Mouse (Mus musculus): ENCODE measurements at regions not wholly inside any gene's neighbourhood (a gene's known extent, or its start where the extent isn't known, plus 50 kb on each side); places are given as distances from the start of the nearest gene placed in this dataset.
A peak's percentile ranks its signal among the peaks of the same experiment; 100 is the strongest.

DNA sequence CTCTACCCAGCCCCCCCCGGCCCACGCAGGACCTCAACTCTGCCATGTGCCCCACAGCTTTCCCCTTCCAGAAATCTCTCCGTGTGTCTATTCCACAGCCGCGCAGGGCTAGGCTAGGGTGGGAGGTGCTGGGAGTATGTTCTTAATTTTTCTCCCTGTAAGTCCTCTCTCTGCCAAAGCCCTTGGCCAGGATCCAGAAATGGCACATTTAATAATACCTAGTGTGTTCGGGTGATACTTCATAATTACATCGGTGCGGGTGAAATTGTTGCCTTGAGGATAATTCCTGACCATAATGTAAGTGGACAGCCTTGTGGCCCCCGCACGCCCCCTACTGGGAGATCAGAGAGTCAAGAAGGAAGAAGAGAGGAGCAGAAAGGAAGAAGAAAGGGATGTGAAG is 1093.5 kb downstream of the Mrps31 start:
- DNase-seq (ENCODE audit: low read depth), result no peak

DNA sequence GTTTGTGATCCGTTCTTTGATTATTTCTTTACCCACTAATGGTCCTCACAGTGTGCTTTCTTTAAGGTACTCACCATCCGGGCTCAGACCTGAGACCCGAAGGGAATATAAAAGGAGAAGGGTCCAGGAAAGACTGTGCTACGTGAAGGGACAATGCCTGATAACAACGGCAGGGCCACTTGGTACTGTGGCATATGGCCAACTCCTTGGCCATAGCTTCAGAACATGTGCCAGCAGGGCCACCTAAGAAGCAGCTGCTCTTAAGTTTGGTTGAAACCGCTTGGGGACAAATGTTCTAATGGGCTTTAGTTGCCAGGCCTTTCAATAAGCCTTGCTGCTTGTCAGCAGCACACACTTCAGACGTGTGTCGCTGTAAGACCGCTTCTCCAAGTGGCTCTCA is 1094.1 kb downstream of the Mrps31 start:
- DNase-seq (ENCODE audit: low read depth), result no peak

DNA sequence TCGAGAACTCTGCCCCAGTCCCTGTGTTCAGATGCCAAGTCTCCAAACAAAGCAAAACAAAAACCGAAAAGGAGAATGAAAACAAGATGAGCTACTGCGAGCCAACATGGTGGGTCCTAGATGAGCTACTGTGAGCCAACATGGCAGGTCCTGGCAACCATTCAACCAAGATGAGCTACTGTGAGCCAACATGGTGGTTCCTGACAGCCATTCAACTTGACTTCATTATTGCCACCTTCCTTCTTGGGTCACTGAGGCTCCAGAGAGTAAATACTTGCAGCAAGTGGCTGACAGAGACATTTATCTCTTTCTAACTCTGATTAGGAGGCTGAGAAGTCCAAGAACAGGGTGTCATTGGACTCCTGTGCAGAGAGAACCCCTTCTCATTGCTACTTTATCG is 1094.8 kb downstream of the Mrps31 start:
- DNase-seq (ENCODE audit: low read depth), result no peak

DNA sequence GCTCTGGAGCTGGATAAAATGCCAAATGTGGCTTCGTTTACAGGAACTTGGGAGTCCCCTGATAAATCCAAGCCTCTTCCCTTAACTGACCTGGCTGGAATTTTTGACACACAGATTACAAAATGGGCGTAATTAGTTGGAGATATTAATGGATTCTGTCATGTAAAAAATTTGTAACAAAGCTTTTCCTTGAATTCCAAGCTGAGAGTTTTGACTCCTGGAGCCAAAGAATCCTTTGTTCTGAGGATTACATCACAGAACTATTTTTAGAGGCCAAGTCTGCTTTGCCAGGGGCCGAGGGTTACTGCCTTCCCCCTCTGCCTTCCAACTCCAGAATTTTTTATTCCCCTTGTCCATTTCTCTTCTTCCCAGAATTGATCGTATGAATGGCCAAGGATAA is 1096.5 kb downstream of the Mrps31 start:
- no peak for DNase-seq (ENCODE audit: low read depth)

DNA sequence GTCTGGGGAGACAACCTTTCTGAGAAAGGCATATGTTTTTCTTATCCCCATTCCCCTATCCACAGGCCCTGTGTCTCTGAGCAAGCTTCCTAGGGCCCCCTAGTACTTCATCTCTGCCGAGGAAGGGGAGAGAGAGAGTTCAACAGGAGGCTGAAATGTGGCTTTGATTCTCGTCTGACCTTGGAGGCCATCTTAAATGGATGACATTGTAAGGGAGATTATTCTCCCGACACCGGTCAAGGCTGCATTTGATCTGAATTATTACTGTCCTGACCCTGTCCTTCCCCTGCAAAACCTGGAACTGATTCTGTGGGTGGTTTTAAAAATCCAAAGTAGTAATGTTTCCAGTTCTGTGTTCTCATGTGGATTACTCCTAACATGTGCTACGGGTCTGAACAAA is 1098.9 kb downstream of the Mrps31 start:
- no peak for DNase-seq (ENCODE audit: low read depth)

DNA sequence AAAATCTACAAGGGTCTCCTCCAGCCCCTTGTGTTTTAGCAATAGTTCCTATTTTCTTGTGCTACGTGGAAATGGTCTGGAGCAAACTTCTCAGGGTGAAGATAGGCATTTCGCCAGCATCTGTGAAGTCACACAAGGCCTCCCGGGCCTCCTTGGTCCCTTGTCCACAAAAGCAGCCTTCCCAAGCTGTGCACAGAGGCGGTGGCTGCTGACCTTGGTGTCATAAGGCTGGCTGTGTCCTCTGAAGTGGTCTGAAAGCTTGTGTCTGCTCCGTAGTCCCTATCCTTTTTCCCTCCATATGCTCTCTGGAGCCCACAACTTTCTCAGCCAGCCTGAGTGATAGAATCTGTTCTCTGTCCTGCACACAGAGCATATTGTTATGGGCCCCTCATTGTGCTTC is 1099.4 kb downstream of the Mrps31 start:
- no peak for DNase-seq (ENCODE audit: low read depth)

DNA sequence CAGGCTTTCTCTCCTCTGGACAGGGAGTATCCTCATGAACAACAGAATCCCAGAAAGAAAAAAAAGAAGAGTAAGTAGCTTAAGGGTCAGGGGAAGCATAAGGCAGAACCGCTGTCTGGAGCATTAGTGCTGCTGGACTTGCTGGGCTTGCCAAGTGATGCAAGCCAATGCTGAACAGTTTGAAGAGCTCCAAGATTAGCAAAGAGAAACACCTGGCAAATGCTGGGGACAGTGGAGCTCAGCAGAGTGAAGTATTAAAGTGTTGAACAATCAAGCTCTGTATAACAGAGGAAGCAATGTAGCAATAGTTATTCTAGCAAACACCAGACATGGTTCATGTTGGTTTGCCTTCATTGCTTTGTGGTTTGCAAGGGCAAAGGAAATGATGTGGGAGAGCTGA is 1100.1 kb downstream of the Mrps31 start:
- DNase-seq (ENCODE audit: low read depth), result peak; percentile 85

DNA sequence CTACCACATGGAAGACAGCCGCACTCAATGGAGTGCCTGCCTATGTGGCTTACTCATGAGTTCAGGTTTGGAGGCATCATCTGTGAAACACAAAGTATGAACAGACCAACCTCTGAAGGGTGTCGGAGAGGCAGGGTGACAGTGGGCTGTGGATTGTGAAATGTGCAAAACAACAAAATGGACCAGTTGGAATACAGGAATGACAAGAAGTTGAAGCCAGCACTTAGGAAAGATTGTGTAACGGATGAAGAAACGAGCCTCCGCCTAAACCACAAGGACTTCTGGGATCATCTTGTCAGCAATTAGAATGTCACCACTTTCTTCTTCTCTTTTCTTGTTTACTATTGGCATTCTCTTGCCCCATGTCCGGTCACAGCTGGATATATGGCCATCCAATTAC is 1100.6 kb downstream of the Mrps31 start:
- peak; percentile 63 for DNase-seq (ENCODE audit: low read depth)

DNA sequence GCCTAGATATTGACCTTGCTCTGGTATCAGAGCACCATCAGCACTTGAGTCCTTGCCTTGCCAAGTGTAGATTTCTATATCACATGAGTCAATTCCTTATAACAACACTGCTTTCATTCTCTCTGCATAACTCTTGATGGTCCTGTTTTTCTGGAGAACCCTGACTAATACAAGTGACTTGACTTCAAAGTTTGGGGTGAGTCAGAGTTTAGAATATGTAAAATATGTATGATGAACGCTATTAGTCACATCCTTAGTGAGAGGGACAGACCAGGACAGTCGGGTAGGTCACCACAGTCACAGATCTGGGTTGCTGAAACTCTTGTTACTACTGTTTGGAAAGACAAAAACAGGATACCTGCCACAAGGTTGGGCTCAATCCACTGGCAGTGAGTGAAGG is 1105.3 kb downstream of the Mrps31 start:
- no peak for DNase-seq (ENCODE audit: low read depth)

DNA sequence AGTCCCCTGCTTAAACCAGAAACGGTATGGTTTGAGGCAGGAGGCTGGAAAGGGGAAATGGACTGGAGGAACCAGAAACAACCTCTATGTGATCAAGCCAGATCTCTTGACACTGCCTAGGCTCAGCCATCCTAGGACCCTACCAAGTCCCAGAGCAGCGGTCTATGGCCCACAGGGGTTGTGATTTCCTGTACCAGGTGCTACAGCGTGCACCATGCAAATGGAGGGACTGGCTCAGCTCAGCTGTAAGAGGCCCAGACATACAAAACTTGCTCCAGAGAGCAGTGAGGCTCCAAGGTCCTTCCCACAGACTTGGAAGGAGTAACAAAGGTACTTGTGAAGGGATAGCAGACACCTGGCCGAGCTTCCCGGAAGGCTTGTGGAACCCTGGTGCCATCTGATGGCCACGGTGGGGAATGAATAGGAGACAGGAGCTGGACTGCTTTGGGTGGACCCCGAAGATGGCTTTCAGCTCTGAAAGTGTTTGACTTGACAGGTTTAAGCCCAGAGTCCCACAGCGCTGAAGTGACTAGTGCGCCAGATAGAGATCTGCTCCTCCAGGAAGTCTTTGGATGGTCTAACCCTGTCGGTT is 1120.5 kb downstream of the Mrps31 start:
- DNase-seq (ENCODE audit: low read depth), result no peak

DNA sequence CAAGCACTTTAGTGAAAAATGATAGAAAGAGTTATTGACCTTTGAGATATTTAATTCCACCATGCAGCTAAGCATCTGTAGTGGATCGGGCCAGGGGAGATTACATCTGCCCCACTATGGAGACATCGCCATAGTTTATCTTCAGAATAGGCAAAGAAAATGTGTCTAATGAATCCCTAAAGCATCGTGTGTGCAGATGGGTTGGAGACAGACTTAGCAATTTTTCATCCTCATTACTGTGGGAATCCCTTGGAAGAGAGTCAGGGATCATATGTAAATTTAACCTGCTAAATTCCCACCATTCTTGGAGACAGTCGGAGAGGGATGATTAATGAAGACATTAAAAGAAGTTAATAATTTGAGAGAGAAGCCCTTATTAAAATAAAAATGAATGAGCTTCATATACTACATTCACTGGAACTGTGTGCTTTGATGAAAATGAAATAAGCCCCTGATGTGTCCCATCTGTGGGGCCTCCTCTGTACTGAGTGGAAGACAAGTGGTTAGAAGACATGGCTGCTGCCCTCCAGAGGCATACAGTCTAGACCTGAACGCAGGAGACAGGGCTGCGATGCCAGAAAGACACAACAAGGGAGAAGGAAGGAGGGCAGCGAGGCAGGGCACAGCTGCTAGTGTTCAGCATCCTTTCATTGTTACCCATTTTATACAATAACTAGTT is 1126.7 kb downstream of the Mrps31 start:
- no peak for DNase-seq (ENCODE audit: low read depth)

DNA sequence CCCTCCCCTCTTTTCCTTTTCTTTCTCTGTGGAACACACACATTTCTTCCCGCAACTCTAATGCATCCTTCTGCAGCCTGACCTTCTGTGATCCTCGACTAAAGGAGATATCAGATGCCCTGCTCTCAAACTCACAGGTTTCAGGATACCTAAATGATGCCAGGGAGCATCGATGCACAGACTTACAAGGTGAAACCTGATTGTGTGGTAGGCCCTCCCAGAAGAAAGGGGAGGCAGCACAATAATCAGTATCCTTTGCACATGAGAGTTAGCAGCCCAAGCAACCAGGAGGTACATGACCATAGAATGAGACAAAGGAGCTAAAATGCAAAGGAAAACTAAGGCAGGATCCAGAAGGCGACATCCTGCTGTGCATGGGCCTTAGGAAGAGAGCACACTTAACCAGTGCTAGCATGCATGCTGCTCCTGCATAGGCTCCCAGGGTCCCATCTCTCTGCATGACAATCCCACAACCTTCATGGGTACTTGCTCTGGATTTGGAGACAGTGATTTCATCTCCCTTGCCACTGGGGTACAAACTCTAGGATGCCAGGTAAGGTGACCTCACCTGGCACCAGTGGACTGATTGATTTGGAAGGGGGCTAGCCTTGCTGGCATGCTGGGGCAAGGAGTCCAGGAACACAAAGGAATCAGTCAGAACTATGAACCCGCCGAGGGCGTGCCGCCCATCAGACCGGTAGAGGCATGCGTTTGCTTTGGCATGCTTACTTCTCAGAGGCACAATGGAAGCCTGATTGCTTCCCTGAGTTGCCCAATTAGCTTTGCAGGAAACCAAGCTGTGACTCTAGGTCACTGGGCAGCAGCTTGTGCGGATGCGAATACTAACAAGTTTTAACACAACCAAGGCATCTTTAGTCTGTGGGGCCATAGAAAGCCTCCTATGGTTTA is 1142.7 kb downstream of the Mrps31 start:
- DNase-seq (ENCODE audit: low read depth), result peak; percentile 29

DNA sequence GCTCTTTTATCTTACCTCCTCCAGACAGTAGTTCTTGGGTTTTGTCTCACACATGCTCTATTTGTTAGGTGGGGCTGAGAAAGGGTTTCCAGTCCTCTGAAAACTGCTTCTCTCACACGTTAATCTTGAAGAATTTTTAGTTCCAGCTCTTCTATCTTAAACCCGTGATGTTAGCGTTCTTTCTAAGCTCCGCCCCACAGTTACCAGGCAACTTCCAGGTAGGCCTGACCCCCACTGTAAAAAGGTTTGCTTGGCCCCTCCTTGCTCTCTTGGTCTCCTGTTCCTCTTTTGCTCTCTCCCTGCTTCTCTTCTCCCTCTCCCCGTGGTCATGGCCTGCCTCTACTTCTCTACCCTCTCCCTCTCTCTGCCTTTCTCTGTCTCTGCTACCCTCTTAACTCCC is 1149.7 kb downstream of the Mrps31 start:
- DNase-seq (ENCODE audit: low read depth), result no peak

DNA sequence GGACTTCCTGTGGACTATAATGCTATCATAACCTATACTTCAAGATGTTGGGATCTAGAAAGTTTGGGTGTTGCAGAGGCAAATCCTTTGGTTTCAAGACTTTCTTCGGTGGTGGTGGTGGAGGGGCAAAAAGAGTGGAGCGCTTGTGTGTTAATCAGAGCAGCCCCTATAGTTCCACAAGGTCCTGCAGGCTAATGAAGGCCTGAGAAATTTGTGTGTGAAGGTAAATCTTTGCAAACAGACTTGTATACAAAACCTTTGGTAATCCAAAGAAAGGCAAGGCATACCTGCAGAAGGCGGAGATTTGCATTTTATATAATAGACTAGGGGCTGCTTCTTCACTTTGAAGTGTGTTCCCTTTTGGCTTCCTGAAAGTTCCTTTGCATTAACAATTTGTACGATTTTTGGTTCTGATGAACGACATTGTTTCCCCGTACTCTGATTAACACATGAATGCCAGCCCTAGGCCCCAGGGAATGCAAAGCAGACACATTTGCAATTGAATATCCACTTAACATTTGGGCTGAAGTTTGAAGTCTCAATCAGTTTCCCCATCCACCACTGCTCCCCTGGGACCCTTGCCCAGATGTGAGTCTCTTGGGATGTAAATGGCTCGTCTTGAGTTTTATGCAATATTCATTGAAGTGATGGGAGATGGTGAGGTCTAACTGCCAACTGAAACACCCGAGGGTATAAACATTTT is 1150.7 kb downstream of the Mrps31 start:
- no peak for DNase-seq (ENCODE audit: low read depth)

DNA sequence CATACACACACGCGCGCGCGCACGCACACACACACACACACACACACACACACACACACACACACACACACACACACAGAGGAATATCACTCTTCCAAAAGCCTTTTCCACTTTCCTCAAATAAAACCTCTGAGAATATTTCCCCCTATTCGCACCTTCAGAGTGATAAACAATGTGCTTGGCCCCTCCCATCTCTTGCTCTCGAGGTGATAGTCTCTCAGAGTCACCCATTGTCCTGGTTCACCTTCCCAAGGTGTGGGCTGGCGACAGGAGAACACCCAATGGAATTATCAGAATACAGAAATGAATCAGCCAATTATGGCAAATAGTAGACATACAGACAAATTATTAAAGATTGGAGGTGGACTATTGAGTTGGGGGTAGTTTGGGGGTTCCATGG is 1151.3 kb downstream of the Mrps31 start:
- DNase-seq (ENCODE audit: low read depth), result no peak

DNA sequence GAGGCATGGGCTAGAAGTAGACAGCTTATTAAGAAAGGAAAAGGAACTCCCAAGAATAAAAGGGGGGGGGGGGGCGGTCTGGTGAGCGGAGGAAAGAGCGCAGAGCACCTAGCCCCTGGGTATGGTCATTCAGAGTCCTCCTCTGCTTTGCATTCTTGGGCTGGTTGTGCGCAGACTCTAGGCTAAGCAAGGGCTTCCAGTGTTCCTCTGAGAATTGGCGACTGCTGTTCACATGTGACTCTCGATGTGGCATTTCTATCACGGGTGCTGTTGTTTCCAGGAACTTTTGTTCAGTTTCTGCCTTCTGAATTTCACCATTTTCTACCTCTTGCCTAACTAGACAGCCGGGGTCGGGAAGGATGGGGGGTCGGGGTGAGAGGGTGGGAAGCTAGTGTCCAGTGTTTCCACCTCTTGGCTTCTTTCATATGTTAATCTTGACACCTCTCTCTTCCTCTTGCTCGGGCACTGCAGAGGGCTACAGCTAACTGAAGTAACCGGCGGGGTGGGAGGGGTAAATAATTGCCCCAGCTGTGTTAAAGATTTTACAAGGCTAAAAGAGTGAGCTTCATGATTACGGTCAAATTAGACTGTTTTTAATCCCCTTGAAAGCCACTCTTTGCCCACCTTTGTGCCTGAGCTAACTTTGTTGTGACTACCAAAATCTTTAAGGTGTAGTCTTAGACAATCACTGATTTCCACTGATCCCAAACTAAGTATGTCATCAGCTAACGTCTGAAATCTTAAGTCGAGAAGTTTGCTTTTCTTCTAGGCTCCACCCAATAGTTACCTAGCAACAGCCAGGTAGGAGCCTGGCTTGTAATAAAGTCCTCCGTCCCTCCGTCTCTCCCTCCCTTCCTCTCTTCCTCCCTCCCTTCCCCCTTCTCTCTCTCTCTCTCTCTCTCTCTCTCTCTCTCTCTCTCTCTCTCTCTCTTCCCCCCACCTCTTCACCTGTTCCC is 1152.2 kb downstream of the Mrps31 start:
- DNase-seq (ENCODE audit: low read depth), result no peak

DNA sequence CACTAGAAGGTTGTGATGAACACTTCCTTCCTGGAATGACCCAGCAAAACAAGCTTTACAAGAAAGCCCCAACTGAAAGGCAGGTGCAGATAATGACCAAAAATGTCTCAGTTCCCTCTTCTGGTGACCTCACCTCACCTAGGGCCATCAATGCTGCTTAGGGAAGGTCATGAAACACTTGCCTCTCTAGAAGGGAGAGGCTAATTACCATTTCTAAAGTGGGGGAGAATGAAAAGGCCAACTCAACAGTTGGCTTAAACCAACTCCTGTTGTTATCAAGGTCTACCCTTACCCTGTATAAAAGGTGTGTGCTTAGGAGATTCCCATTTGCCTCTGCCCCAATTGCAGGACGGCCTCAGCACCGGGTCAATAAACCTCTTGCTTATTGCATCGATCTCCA is 1156.7 kb downstream of the Mrps31 start:
- DNase-seq (ENCODE audit: low read depth), result no peak

DNA sequence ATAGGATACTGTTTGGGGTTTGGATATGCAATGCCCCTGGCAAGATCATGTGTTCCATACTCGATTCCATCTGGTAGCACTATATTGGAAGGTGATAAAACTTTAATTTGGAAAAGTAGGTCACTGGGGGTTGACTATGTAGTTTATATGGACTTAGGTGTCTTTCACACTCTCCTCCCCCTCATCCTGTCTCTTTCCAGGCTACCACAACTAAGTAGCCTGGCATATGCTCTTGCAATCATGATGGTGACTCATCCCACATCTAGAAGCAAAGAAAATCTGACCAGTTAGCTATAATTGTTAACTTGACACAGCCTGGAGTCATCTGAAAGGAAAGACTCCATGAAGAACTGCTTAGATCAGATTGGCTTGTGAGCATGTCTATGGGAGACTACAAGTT is 1154.3 kb downstream of the Adam3 start:
- DNase-seq (ENCODE audit: low read depth), result no peak

DNA sequence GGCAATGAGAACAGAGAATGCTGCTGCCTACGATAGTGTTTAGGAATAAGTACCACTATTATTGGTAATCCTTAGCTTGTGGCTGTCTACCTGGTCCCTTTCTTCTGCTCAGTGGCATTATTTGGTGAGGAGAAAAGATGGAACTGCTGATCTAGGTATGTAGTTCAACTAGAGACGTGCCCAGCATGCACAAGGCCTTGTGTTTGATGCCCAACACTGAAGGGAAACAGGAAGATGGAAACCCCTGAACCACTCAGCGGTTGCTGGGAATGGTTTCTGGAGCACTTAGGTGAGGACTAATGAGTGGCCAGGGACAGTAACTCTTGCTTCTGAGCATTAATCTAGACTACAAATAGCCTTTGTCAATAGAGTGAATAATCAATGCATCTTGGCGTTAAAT is 1145.5 kb downstream of the Adam3 start:
- DNase-seq (ENCODE audit: low read depth), result no peak

DNA sequence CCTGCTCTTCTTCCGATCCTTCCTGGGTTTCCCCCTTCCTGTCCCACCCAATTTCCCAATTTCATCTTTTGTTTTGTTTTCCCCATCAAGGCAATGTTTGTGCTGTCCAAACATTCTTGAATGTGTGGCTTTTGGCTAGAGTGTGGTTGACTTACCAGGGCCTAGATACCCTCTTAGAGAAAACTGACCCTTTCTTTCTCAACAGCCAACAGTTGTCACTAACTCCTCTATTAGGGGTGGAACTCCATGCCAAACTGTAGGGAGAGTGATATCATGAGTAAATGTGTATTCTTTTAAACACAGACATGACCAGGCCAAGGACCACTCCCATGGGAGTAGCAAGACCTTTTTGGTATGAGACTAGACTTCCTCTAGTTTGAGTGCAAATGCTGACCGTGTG is 1145.0 kb downstream of the Adam3 start:
- no peak for DNase-seq (ENCODE audit: low read depth)

All from fibroblast of lung, adult 2 months (primary cell).